Mouse (Mus musculus) intestine, embryonic 15.5 days (tissue): ENCODE data around the gene Gpr15. TPM values are rescaled to one million over a fixed set of nuclear protein-coding genes. Genes with fewer than 3 reads are reported as not detected.

Experiments
- ATAC-seq: fragments of 200-750 bp; cut with Nextera tagmentation; 2 replicates; pipeline ENCODE4 v1.8.0; 2017; ENCODE audit warnings: moderate TSS enrichment, moderate library complexity
- H3K27ac ChIP-seq: fragments of 300-500 bp; sonication (generic); 2 replicates; pipeline ENCODE4 v1.5.1; 2015; ENCODE audit warnings: mild to moderate bottlenecking, inconsistent platforms
- H3K27me3 ChIP-seq: fragments of 300-500 bp; sonication (generic); replicated peaks from 2 replicates; pipeline ENCODE4 v1.6.1; 2015; ENCODE audit warnings: inconsistent platforms
- H3K36me3 ChIP-seq: fragments of 300-500 bp; sonication (generic); 2 replicates; pipeline ENCODE4 v1.6.1; 2015; ENCODE audit warnings: inconsistent platforms
- H3K4me1 ChIP-seq: fragments of 300-500 bp; sonication (generic); replicated peaks from 2 replicates; pipeline ENCODE4 v1.6.1; 2015; ENCODE audit warnings: inconsistent platforms
- H3K4me2 ChIP-seq: fragments of 300-500 bp; sonication (generic); replicated peaks from 2 replicates; pipeline ENCODE4 v1.6.1; 2015; ENCODE audit warnings: mild to moderate bottlenecking, inconsistent platforms
- H3K4me3 ChIP-seq: fragments of 300-500 bp; sonication (generic); replicated peaks from 2 replicates; pipeline ENCODE4 v1.5.1; 2015; ENCODE audit warnings: inconsistent platforms
- H3K9ac ChIP-seq: fragments of 300-500 bp; sonication (generic); 2 replicates; pipeline ENCODE4 v1.6.1; 2015; ENCODE audit warnings: inconsistent platforms
- H3K9me3 ChIP-seq: fragments of 300-500 bp; sonication (generic); 2 replicates; pipeline ENCODE4 v1.6.1; 2016; ENCODE audit warnings: inconsistent platforms
- WGBS: fragments of 180-500 bp; shearing (Covaris S2); methylation state at CpG from one replicate; pipeline ENCODE4 v1.1.7; 2015; 5-methylcytosine and 5-hydroxymethylcytosine counted together
- polyA plus RNA-seq: library from polyadenylated mRNA; unstranded; fragments of >200 nt; fragmentation: Nextera tagmentation; extraction: Ambion mirVana; gene quantifications from 2 replicates; pipeline ENCODE4 v1.2.1, GENCODE M21; 2015

Gene Gpr15
- polyA plus RNA-seq: 0.14 TPM in 1 of 2 replicates, not detected in the other

DNA sequence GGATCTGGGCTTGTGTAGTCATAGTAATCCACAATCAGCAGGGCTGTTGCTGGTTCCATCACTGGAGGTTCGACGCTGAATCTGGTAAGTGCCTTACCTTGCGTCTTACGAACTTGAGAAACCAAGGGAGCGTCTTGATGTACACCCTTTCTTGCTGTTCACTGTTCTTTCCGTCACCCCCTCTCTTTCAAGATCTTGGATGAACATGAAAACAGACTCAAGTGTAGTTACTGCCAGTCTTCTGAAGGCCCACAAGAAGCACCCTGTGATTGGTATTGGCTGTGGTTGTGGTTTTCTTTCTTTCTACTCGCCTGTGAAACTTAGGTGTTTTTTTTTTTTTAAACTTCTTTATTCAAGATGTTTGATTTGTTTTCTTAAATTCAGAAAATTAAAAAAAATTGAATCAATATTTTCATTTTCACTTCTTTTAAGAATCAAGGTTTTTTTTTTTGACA, at the start of gene Gpr15:
TSS of gene Gpr15 (minus strand) at position 405 of the 455 bp plus-strand sequence.
- Histone ChIP-seq H3K4me2 (no peak within 1 kb of the TSS), H3K9me3 (no peaks in the 10 kb centered on the region), H3K4me3 (no peak within 1 kb of the TSS), H3K4me1 (no peaks in the 10 kb centered on the region), H3K9ac (no peak within 1 kb of the TSS), H3K36me3 (no peaks in the 10 kb centered on the region), H3K27me3 (no peaks in the 10 kb centered on the region), H3K27ac (no peak within 1 kb of the TSS)
- ATAC-seq: no peak
- 93% methylated on average over 7 of the region's 7 CpGs for WGBS

GRCm38 (mm10) chr16:58763076-58763475, 44.2 kb upstream of the Gpr15 start, which contains the start of gene Olfr172:
Gene Olfr172 (minus strand): TSS chr16:58763176.
- Histone ChIP-seq H3K27ac (no peak within 1 kb of the TSS), H3K9ac (no peak within 1 kb of the TSS), H3K4me3 (no peak within 1 kb of the TSS), H3K4me1 (no peaks in the 10 kb centered on the region), H3K27me3 (no peaks in the 10 kb centered on the region), H3K36me3 (no peaks in the 10 kb centered on the region), H3K9me3 (no peaks in the 10 kb centered on the region), H3K4me2 (no peak within 1 kb of the TSS)
- ATAC-seq: no peak
- WGBS: 88% methylated on average over 1 of the region's 1 CpGs

- H3K4me1 ChIP-seq: no peaks in the 10 kb centered on the region
- no peaks in the 10 kb centered on the region for H3K27me3 ChIP-seq
- ATAC-seq: no peak
- H3K27ac ChIP-seq: no peak overlapping the region
- H3K36me3 ChIP-seq: no peaks in the 10 kb centered on the region
- H3K9ac ChIP-seq: no peak overlapping the region
- no peaks in the 10 kb centered on the region for H3K9me3 ChIP-seq
- H3K4me3 ChIP-seq: no peak overlapping the region
- H3K4me2 ChIP-seq: no peak overlapping the region
Measured at GRCm38 (mm10) chr16:58756191-58756590, 37.3 kb upstream of the Gpr15 start.

GRCm38 (mm10) chr16:58751314-58751713, 32.4 kb upstream of the Gpr15 start:
- H3K9ac ChIP-seq: no peak overlapping the region

GRCm38 (mm10) chr16:58746715-58747114, 27.8 kb upstream of the Gpr15 start:
- Histone ChIP-seq H3K9ac (no peak overlapping the region), H3K4me1 (no peaks in the 10 kb centered on the region), H3K27ac (no peak overlapping the region), H3K9me3 (no peaks in the 10 kb centered on the region), H3K36me3 (no peaks in the 10 kb centered on the region), H3K27me3 (no peaks in the 10 kb centered on the region), H3K4me2 (no peak overlapping the region), H3K4me3 (no peak overlapping the region)
- no peak for ATAC-seq
- WGBS: 70% methylated on average over 4 of the region's 4 CpGs

More at GRCm38 (mm10) chr16:58751314-58751713, 32.4 kb upstream of the Gpr15 start:
- Histone ChIP-seq H3K4me1 (no peaks in the 10 kb centered on the region), H3K9me3 (no peaks in the 10 kb centered on the region), H3K36me3 (no peaks in the 10 kb centered on the region), H3K27ac (no peak overlapping the region), H3K4me3 (no peak overlapping the region), H3K27me3 (no peaks in the 10 kb centered on the region), H3K4me2 (no peak overlapping the region)
- ATAC-seq: peak; percentile 51; the same call in 1 of the 2 replicates
- 24% methylated on average over 1 of the region's 1 CpGs for WGBS

GRCm38 (mm10) chr16:58740751-58741150, 21.9 kb upstream of the Gpr15 start:
- Histone ChIP-seq H3K4me1 (no peaks in the 10 kb centered on the region), H3K9me3 (no peaks in the 10 kb centered on the region), H3K36me3 (no peaks in the 10 kb centered on the region), H3K27me3 (no peaks in the 10 kb centered on the region), H3K4me3 (no peak overlapping the region), H3K9ac (no peak overlapping the region), H3K27ac (no peak overlapping the region), H3K4me2 (no peak overlapping the region)
- no peak for ATAC-seq
- WGBS: 92% methylated on average over 5 of the region's 5 CpGs

DNA sequence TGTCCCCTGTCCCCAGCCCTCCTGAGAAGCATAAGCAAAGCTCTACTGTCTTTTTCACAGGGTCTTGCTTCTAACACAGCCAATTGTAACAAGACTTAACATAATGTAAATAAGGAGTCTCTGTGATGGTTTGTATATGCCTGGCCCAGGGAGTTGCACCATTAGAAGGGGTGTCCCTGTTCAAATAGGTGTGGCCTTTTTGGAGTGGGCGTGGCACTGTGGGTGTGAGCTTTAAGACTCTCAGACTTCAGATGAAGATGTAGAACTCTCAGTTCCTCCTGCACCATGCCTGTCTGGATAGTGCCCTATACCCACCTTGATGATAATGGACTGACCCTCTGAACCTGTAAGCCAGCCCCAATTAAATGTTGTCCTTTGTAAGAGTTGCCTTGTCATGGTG, 19.9 kb upstream of the Gpr15 start:
- WGBS: 97% methylated on average over 1 of the region's 1 CpGs
- Histone ChIP-seq H3K27me3 (no peaks in the 10 kb centered on the region), H3K4me3 (no peak overlapping the region), H3K9me3 (no peaks in the 10 kb centered on the region), H3K27ac (no peak overlapping the region), H3K4me1 (no peaks in the 10 kb centered on the region), H3K4me2 (no peak overlapping the region), H3K36me3 (peaks cover 5% of the 10 kb centered on the region), H3K9ac (no peak overlapping the region)
- ATAC-seq: no peak; the same call in 1 of the 2 replicates

DNA sequence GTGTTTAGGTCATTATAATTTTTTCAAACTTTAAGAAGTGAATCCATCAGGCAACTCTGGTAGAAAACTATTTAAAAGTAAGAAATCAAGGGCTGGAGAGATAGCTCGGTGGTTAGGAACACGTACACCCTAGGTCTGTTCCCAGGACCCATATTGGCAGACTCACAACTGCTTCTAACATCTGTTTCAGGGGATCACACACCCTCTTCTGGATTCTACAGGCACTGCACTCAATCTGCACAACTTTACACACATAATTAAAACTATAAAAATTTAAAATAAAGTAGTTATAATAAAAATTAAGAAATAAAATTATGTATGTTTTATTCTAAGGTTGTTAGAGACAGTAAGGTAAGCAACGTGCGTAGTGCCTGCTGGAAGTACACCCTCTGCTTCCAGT, 19.3 kb upstream of the Gpr15 start:
- Histone ChIP-seq H3K27ac (no peak overlapping the region), H3K4me3 (no peak overlapping the region), H3K4me2 (no peak overlapping the region), H3K27me3 (no peaks in the 10 kb centered on the region), H3K9me3 (no peaks in the 10 kb centered on the region), H3K36me3 (peaks cover 5% of the 10 kb centered on the region), H3K4me1 (no peaks in the 10 kb centered on the region), H3K9ac (no peak overlapping the region)
- no peak for ATAC-seq
- WGBS: 85% methylated on average over 4 of the region's 4 CpGs

- H3K4me3 ChIP-seq: peak overlapping the region; percentile 68
- ATAC-seq: peak; percentile 95
- H3K27ac ChIP-seq: peak overlapping the region; percentile 79
- peak overlapping the region; percentile 68 for H3K9ac ChIP-seq
- peaks cover 4% of the 10 kb centered on the region; the same call in 1 of the 2 replicates for H3K4me1 ChIP-seq
- no peaks in the 10 kb centered on the region for H3K9me3 ChIP-seq
- peak overlapping the region; percentile 63 for H3K4me2 ChIP-seq
- 0% methylated on average over 28 of the region's 31 CpGs for WGBS
- no peaks in the 10 kb centered on the region for H3K27me3 ChIP-seq
- H3K36me3 ChIP-seq: peaks cover 5% of the 10 kb centered on the region; the same call in 1 of the 2 replicates
Measured at GRCm38 (mm10) chr16:58728176-58728671, 9.4 kb upstream of the Gpr15 start.

DNA sequence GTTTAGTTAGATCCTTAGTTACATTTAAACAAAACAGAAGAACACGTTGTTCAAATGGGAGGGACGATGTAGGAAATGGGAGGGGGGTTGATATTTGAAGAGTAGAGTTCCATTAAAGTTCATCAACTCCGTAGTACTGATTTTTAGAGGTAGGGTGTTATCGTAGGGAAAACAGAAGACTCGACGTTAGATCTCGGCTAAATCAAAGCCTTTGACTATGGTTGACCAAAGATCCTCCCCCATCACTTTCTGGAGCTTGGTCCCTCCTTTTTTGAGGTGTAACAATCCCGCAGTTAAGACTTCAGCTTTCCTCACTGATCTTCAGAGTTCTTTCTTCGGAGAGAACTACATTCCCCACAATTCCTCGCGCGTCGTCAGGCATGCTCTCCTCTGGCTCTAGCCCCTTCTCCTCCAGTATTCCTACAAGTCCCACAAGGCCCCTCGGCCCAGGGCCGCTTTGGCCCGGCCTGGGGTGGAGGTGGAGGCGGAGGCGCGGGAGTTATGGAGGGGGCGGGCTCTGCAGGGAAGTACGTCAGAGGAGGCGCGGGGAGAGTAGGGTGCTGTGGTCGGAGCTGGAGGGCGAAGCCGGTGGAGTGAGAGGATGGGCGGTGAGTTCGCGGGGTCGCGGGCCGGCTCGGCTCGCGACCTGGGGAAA, 8.7 kb upstream of the Gpr15 start, which contains the start of gene Cldnd1:
TSS of gene Cldnd1 (plus strand) at position 434 of the 655 bp plus-strand sequence.
- peak; percentile 100 for ATAC-seq
- H3K9me3 ChIP-seq: no peaks in the 10 kb centered on the region

GRCm38 (mm10) chr16:58726680-58727476, 8.0 kb upstream of the Gpr15 start:
- peak overlapping the region; percentile 68; the same call in 1 of the 2 replicates for H3K4me3 ChIP-seq
- ATAC-seq: no peak

More for the DNA sequence above, 8.7 kb upstream of the Gpr15 start, which contains the start of gene Cldnd1:
- Histone ChIP-seq H3K36me3 (peaks cover 2% of the 10 kb centered on the region; the same call in 1 of the 2 replicates), H3K4me3 (peak within 1 kb of the TSS; percentile 68), H3K9ac (peak within 1 kb of the TSS; percentile 68), H3K4me2 (peak within 1 kb of the TSS; percentile 63), H3K4me1 (peaks cover 4% of the 10 kb centered on the region; the same call in 1 of the 2 replicates), H3K27me3 (no peaks in the 10 kb centered on the region), H3K27ac (peak within 1 kb of the TSS; percentile 79)
- 1% methylated on average over 35 of the region's 35 CpGs for WGBS

DNA sequence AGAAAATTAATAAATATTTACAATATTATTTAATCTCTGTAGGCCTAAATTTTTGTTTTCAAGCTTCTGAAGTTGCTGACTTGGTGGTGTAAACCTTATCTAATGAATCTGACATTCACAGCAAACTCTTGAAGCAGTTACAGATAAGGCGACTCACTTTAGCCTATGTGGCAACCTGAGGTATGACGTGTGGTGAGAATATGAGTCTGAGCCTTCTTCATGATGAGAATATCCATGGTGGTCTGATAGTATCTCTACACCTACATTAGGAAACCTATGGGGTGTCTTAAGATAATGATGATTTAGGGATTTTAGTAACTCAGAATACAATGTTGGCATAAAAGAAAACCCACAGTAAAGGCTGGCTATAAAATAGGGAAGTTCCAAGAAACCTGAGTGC, 3.4 kb upstream of the Gpr15 start:
- Histone ChIP-seq H3K27ac (no peak overlapping the region), H3K36me3 (no peaks in the 10 kb centered on the region), H3K27me3 (no peaks in the 10 kb centered on the region), H3K4me3 (no peak overlapping the region), H3K9me3 (no peaks in the 10 kb centered on the region), H3K4me2 (no peak overlapping the region), H3K9ac (no peak overlapping the region), H3K4me1 (no peaks in the 10 kb centered on the region)
- 69% methylated on average over 2 of the region's 2 CpGs for WGBS
- ATAC-seq: no peak

More at GRCm38 (mm10) chr16:58726680-58727476, 8.0 kb upstream of the Gpr15 start:
- H3K4me2 ChIP-seq: peak overlapping the region; percentile 63
- 73% methylated on average over 11 of the region's 11 CpGs for WGBS
- no peaks in the 10 kb centered on the region for H3K9me3 ChIP-seq
- no peak overlapping the region for H3K27ac ChIP-seq
- no peaks in the 10 kb centered on the region for H3K27me3 ChIP-seq
- H3K9ac ChIP-seq: no peak overlapping the region
- peaks cover 4% of the 10 kb centered on the region; the same call in 1 of the 2 replicates for H3K4me1 ChIP-seq
- no peaks in the 10 kb centered on the region for H3K36me3 ChIP-seq
